Mouse (Mus musculus) left cerebral cortex, adult 6 months (tissue): Measurements from ENCODE around the gene Atp13a2. TPM values are rescaled to one million over a fixed set of nuclear protein-coding genes. Genes with fewer than 3 reads are reported as not detected.

Experiments used
- long read RNA-seq, 2 experiments: library from polyadenylated mRNA; unstranded; transcript quantifications; one replicate each; pipeline ENCODE4 v2.0.0; 2019 to 2020
- polyA plus RNA-seq: library from polyadenylated mRNA; unstranded; fragments of <200 nt; fragmentation: Nextera tagmentation; gene quantifications from 2 replicates; pipeline ENCODE4 v1.2.3, GENCODE M21; 2021

The Atp13a2 gene
- 30.7 and 37.4 TPM in 2 replicates for polyA plus RNA-seq
- long read RNA-seq, experiment 1, transcript Atp13a2-203 (29 exons, 3,882 nt), result major isoform, 152 of 400 reads
- long read RNA-seq, experiment 1, transcript Atp13a2-201 (29 exons, 3,956 nt), result minor isoform, 74 of 400 reads
- long read RNA-seq, experiment 1, partial matches to known transcripts, result 84 of 400 reads
- long read RNA-seq, experiment 1, other reads (novel, unspliced or antisense), result 90 of 400 reads
- long read RNA-seq, experiment 2, transcript Atp13a2-203 (29 exons, 3,882 nt), result major isoform, 9 of 61 reads
- long read RNA-seq, experiment 2, partial matches to known transcripts, result 47 of 61 reads
- long read RNA-seq, experiment 2, other reads (novel, unspliced or antisense), result 3 of 61 reads

GRCm38 (mm10) chr4:140986711-140987395 lies at the start of gene Atp13a2:
TSS of gene Atp13a2 (plus strand) at chr4:140986873.

DNA sequence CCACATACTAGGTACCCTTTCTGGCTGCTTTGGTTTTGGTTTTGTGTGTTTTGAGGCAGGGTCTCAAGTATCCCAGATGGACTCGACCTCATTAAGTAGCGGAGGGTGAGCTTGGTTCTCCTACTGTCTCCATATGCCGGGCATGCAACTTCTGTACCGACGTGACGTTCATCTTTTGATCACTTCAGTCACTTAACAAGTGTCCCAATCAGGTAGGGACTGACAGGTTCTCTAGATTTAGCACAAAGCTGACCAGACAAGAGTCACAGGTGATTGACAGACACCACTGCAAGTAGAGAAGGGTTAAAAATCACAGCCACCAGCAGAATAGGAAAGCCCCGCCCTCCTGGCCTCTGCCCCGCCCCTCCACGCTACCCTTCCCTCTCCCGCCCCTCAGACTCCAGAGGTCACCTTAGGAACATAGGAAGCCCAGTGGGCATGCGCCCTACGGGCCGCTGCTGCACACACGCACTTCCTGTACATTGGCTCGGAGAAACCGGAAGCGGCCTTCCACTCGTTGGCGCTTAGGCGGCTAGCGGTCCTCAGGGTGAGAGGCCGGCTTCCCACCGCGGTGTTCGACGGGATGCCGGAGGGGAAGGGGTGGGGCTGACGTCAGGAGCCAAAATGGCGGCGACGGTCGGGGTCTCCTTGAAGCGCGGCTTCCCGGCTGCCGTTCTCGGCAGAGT lies 25.7 kb upstream of the Atp13a2 start, which contains the start of gene Sdhb:
Gene Sdhb (plus strand): TSS at position 423 of the 686 bp plus-strand sequence.

GRCm38 (mm10) chr4:141010118-141010517 lies 23.4 kb downstream of the Atp13a2 start, which contains the start of gene Mfap2:
TSS of gene Mfap2 (plus strand) at chr4:141010418.

Other genes starting within 250 kb of the Atp13a2 start
- 0.09 and 0.21 TPM in 2 replicates for gene Padi6, start 244.2 kb upstream of the Atp13a2 start, polyA plus RNA-seq
- 0.20 and 0.29 TPM in 2 replicates for gene Padi4, start 212.6 kb upstream of the Atp13a2 start, polyA plus RNA-seq
- gene Padi3, start 176.2 kb upstream of the Atp13a2 start, polyA plus RNA-seq, result not detected in 2 replicates
- not detected in 2 replicates for gene Padi1, start 141.1 kb upstream of the Atp13a2 start, polyA plus RNA-seq
- gene Padi2, start 80.5 kb upstream of the Atp13a2 start, polyA plus RNA-seq, result 5.2 and 6.3 TPM in 2 replicates
- 498 and 587 TPM in 2 replicates for gene Sdhb, start 25.7 kb upstream of the Atp13a2 start, polyA plus RNA-seq
- gene Mfap2, start 23.5 kb downstream of the Atp13a2 start, polyA plus RNA-seq, result 2.8 and 4.3 TPM in 2 replicates
- gene Crocc, start 73.7 kb downstream of the Atp13a2 start, polyA plus RNA-seq, result 2.4 and 3.1 TPM in 2 replicates
- gene Necap2, start 91.5 kb downstream of the Atp13a2 start, polyA plus RNA-seq, result 35.0 and 36.6 TPM in 2 replicates
- gene Spata21, start 101.5 kb downstream of the Atp13a2 start, polyA plus RNA-seq, result 0.24 and 0.29 TPM in 2 replicates
- 11.6 and 18.7 TPM in 2 replicates for gene Szrd1, start 152.9 kb downstream of the Atp13a2 start, polyA plus RNA-seq
- gene Fbxo42, start 161.0 kb downstream of the Atp13a2 start, polyA plus RNA-seq, result 11.2 TPM in 2 replicates
- gene Rsg1, start 227.1 kb downstream of the Atp13a2 start, polyA plus RNA-seq, result 4.0 and 4.5 TPM in 2 replicates